Mouse (Mus musculus): ENCODE data around the gene Scly. TPM values are rescaled to one million over a fixed set of nuclear protein-coding genes. Genes with fewer than 3 reads are reported as not detected.

The Scly gene
- total RNA-seq (2021) = 10 to 100 TPM; 12.7 to 13.4 TPM
- long read RNA-seq, experiment 1, partial matches to known transcripts = 0 of 2 reads
- long read RNA-seq, experiment 1, other reads (novel, unspliced or antisense) = 0 of 2 reads
- long read RNA-seq, experiment 2, partial matches to known transcripts = 1 of 6 reads
- long read RNA-seq, experiment 2, other reads (novel, unspliced or antisense) = 2 of 6 reads

DNA sequence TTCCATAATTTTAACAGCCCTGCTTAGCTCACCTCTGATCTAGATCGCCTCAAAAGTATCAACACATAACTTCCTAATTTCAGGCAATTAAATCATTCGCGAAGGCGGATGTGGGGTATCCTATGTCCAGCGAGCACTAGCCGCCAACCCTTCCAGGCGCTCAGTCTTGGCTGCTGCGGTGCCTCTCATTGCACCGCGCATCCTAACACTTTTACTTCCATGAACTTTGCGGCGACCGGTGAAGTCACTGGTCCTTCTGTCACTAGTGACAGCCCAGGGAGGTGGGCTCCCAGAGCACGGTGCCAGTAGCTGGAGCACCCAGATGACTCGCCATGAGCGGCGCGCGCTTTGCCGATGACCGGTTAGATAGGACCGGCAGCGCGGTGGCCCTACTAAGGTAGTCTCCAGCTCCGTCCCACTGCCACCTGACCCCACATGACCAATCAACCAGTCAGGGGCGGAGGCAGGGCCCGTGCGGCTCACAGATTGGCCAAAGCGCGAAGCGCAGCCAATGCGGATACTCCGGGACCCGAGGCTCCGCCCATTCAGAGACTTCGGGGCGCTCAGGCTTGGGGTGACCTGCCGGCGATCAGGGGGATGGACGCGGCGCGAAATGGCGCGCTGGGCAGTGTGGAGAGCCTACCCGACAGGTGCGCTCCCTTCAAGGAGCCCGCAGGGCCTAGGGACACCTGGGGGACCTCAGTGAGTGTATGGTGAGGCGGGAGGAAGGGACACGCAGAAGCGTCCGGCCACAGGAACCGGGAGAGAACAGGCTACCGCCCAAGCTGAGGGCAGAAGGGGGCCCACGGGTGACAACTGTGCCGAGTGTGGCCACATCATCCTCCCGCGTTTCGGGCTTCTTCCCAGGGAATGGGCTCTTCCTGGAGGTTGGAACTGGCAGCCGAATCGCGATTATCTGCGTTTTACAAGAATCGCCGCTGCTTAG lies at the start of gene Scly:
Scly (plus strand) TSS at position 540 of the 946 bp plus-strand sequence.
- DNase-seq (ENCODE audit: low spot score in 2 of 2) = peak; percentile 93 to 96

- no peak for DNase-seq (ENCODE audit: low spot score in 2 of 2)
Observed at GRCm38 (mm10) chr1:91248970-91249369, 49.2 kb upstream of the Scly start.

GRCm38 (mm10) chr1:91249564-91250414 lies 48.3 kb upstream of the Scly start, which contains the start of gene Ube2f:
TSS of gene Ube2f (plus strand) at chr1:91250304.
- DNase-seq (ENCODE audit: low spot score in 2 of 2) = peak; percentile 91 to 98

- DNase-seq (ENCODE audit: low spot score in 2 of 2) = peak; percentile 11 to 17
Observed at GRCm38 (mm10) chr1:91250415-91251147, 47.6 kb upstream of the Scly start.

DNA sequence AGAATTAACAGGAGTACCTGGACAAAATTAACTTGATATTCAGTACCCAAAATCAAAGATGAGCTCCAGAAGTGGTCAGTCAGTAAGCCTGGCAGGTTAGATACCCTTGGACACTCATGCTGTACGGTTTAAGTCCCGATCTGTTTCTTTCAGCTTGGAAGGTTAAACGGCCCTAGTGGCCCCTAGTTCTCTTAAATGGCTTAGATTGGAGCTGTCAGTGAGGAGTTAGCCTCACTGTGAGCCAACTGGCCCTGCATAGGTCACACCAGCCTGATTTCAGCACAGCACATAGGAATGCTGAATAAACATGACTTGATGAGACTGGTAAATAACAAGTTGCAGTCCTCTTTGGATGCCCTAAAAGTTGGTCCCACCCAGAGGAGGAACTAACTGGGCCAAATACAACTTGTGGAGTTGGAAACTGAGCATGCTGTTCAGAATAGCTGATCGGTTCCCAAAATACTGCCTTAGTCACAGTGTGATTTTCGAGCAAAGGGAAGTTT lies 46.9 kb upstream of the Scly start:
- DNase-seq (ENCODE audit: low spot score in 2 of 2) = no peak

DNA sequence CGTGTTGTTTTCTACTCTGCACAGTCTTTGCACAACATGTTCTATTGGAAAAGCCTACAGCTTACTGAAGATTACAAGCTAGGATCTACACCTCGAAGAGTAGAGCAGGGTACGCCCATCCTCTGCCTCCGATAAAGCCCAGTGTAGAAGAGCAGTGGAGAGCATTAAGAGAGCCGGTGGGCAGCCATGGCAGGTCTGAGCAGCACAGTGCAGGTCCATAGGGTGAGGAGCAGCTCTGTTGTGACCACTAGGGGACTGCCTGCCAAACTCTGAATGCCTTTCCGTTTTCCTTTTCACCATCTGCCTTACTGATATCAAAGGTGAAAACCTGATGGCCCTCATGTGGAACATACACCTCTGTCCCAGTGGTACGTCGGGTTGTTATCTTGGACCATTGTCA lies 46.2 kb upstream of the Scly start:
- no peak for DNase-seq (ENCODE audit: low spot score in 2 of 2)

GRCm38 (mm10) chr1:91257918-91258317 lies 40.2 kb upstream of the Scly start:
- DNase-seq (ENCODE audit: low spot score in 2 of 2) = no peak

DNA sequence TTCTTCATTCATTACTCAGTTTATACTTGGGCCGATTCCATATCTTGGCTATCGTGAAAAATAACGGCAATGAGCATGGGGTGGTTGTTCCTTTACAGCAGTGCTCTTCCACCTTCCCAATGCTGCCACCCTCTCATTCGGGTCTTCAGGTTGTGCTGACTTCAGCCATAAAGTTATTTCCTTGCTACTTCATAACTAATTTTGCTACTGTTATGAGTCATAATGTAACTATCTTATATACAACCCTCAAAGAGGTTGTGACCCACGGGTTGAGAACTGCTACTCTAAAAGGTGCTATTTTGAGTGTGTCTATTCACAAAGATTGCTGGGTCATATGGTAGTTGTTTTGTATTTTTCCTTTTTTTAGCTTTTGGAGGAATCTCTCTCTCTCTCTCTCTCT lies 38.3 kb upstream of the Scly start:
- no peak for DNase-seq (ENCODE audit: low spot score in 2 of 2)

- DNase-seq (ENCODE audit: low spot score in 2 of 2) = no peak
Observed at GRCm38 (mm10) chr1:91262508-91262907, 35.6 kb upstream of the Scly start.

GRCm38 (mm10) chr1:91272260-91272659 lies 25.9 kb upstream of the Scly start:
- no peak for DNase-seq (ENCODE audit: low spot score in 2 of 2)

DNA sequence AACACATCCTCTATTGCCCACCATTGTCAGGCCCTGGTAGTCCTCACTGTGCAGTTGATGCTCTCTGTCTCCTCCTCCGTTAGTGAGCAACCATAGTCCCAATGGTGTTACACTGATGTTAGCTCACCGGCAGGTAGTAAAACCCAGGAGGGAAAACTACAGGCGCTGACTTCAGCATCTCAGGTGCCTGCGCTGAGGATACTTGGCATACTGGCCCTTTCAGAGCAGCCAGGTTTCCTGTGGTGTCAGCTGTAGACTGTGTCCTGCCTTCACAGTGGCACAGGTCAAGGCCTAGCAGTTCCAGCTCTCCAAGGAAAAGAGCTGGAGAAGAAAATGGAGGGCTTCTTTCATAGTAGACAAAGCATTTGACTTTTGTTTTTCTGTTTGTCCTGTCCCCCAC lies 21.6 kb upstream of the Scly start:
- no peak for DNase-seq (ENCODE audit: low spot score in 2 of 2)

- no peak for DNase-seq (ENCODE audit: low spot score in 2 of 2)
Observed at GRCm38 (mm10) chr1:91277480-91277879, 20.7 kb upstream of the Scly start.

GRCm38 (mm10) chr1:91278410-91279119 lies 19.6 kb upstream of the Scly start:
- DNase-seq (ENCODE audit: low spot score in 2 of 2) = no peak

GRCm38 (mm10) chr1:91279126-91279525 lies 19.0 kb upstream of the Scly start:
- DNase-seq (ENCODE audit: low spot score in 2 of 2) = no peak

GRCm38 (mm10) chr1:91282582-91282981 lies 15.6 kb upstream of the Scly start:
- no peak for DNase-seq (ENCODE audit: low spot score in 2 of 2)

GRCm38 (mm10) chr1:91289375-91289774 lies 8.8 kb upstream of the Scly start:
- no peak for DNase-seq (ENCODE audit: low spot score in 2 of 2)

DNA sequence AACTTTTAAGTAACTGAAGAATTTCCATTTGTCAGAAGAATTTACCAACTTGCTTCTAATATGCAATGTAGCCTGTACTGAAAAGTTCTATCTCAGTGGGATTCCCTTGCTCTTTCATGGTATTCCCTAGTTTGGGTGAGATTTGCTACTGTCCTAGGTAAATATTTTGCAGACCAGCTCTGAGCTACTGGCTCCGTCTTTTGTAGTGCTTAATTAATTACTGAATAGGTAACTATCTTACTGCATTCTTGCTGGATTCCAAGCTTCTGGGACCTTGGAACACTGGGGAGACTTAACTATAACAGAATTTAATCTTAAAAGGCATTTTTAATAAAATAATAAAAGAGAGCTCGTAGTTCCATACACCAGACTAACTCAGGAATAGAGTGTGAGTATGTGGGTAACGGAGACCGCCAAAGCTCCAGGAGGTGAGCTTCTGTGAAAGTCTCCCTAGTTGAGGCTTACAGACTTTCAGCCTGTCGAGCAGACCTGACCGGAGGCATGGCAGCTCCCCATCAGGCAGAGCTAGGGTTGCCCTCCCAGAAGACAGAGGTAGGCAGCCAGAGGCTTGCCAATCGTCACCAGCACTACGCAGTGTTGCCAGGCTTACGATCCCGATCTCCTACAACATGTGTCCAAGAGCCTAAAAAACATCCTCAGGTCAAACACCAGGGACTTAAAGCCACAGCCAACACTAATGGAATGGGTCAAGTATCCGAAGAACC lies 5.9 kb upstream of the Scly start:
- DNase-seq (ENCODE audit: low spot score in 2 of 2) = no peak

- no peak for DNase-seq (ENCODE audit: low spot score in 2 of 2)
Observed at GRCm38 (mm10) chr1:91295544-91295943, 2.6 kb upstream of the Scly start.

- no peak for DNase-seq (ENCODE audit: low spot score in 2 of 2)
Observed at GRCm38 (mm10) chr1:91299026-91299706, 1.0 kb downstream of the Scly start.
